In genomic region chr17:70521058-70521851, GRCm38 (mm10) we compare ENCODE assay signal across 11 mouse cellular contexts.
DNase-seq lines count a peak whose midpoint lies in the region; ATAC-seq lines count a peak whose summit lies in the region.
"Had no signal": no experiment of that assay in that cellular context is flagged by ENCODE, and none has a peak within 500 bp of the region (broad histone marks: within the 10 kb centered on the region; RNA-seq: fewer than 3 reads in every experiment).

No protein-coding gene starts in this region.

- no peak overlapping the region for H3K4me2 ChIP-seq in forebrain, embryonic 14.5 days (ENCODE audit: low read length)
- no peak overlapping the region for H3K4me2 ChIP-seq in forebrain, embryonic 12.5 days

- no peaks in the 10 kb centered on the region for H3K27me3 ChIP-seq in forebrain, embryonic 14.5 days (replicated peaks; ENCODE audit: control insufficient read depth, insufficient read depth, low read length)
- no peaks in the 10 kb centered on the region for H3K27me3 ChIP-seq in forebrain, embryonic 12.5 days
- H3K27me3 ChIP-seq: limb, embryonic 12.5 days had no signal

- H3K9ac ChIP-seq in forebrain, embryonic 14.5 days (ENCODE audit: low read length), result no peak overlapping the region
- no peak overlapping the region for H3K9ac ChIP-seq in forebrain, embryonic 12.5 days
- H3K9ac ChIP-seq: limb, embryonic 12.5 days had no signal

- peak; percentile 46 for DNase-seq in forebrain, embryonic 14.5 days (ENCODE audit: low spot score)
- peak; percentile 45 for DNase-seq in layer of hippocampus, adult 11-12 months (ENCODE audit: low spot score)
- no peak for DNase-seq in layer of hippocampus, postnatal 36 days
- peak; percentile 41 for DNase-seq in cerebellum, adult 8-10 months
- peak; percentile 62 for DNase-seq in layer of hippocampus, adult 9-11 months
- no peak for DNase-seq in liver
- DNase-seq in embryo, embryonic 10 days (ENCODE audit: low spot score), result no peak
- DNase-seq: B cell, adult 2 months had no signal

- H3K36me3 ChIP-seq in forebrain, embryonic 14.5 days (ENCODE audit: control insufficient read depth, insufficient read depth, low read length), result no peaks in the 10 kb centered on the region
- H3K36me3 ChIP-seq in forebrain, embryonic 12.5 days (replicated peaks), result no peaks in the 10 kb centered on the region
- H3K36me3 ChIP-seq: G1E; limb, embryonic 12.5 days had no signal

- 73% methylated on average over 5 of the region's 5 CpGs for WGBS in forebrain, embryonic 14.5 days
- 79% methylated on average over 5 of the region's 5 CpGs for WGBS in forebrain, embryonic 12.5 days

- H3K27ac ChIP-seq in forebrain, embryonic 14.5 days (ENCODE audit: low read depth, low read length), result no peak overlapping the region
- H3K27ac ChIP-seq in forebrain, embryonic 12.5 days, result no peak overlapping the region
- H3K27ac ChIP-seq: limb, embryonic 12.5 days had no signal

- H3K9me3 ChIP-seq in forebrain, embryonic 14.5 days (replicated peaks; ENCODE audit: control insufficient read depth, low read length), result no peaks in the 10 kb centered on the region
- no peaks in the 10 kb centered on the region for H3K9me3 ChIP-seq in forebrain, embryonic 12.5 days
- H3K9me3 ChIP-seq: limb, embryonic 12.5 days had no signal

- H3K4me3 ChIP-seq in forebrain, embryonic 14.5 days (ENCODE audit: low read depth, low read length), result no peak overlapping the region
- no peak overlapping the region for H3K4me3 ChIP-seq in forebrain, embryonic 12.5 days (replicated peaks)
- H3K4me3 ChIP-seq: limb, embryonic 12.5 days had no signal

- H3K4me1 ChIP-seq in forebrain, embryonic 14.5 days (ENCODE audit: control insufficient read depth, insufficient read depth, low read length), result 0 out of 2 replicates have a peak, but pooled peaks cover 4% of the 10 kb centered on the region
- no peaks in the 10 kb centered on the region for H3K4me1 ChIP-seq in forebrain, embryonic 12.5 days

- 0 out of 2 replicates have a peak, but pooled peaks have one; percentile 20 for ATAC-seq in forebrain, embryonic 14.5 days
- no peak for ATAC-seq in forebrain, embryonic 12.5 days (ENCODE audit: low FRiP score)

Comparison
In these comparisons a context has a peak if more than half of its experiments do, and no peak if none do; other contexts are left out.
1. DNase-seq: peak in forebrain, embryonic 14.5 days (single experiment), layer of hippocampus, adult 11-12 months (single experiment), cerebellum, adult 8-10 months (single experiment) and layer of hippocampus, adult 9-11 months (single experiment); none in layer of hippocampus, postnatal 36 days (0 of 2), liver (single experiment) and embryo, embryonic 10 days (single experiment).